Mouse (Mus musculus) heart, adult 2 months (tissue): ENCODE measurements around the gene Ppp1r11. TPM values are rescaled to one million over a fixed set of nuclear protein-coding genes. Genes with fewer than 3 reads are reported as not detected.

Source experiments
- DNase-seq, 2 experiments: peaks; one replicate each; pipeline ENCODE4 v3.0.0; 2021
- H3K27ac ChIP-seq: fragments of 200-600 bp; 2 replicates; pipeline ENCODE4 v1.8.1; 2022
- H3K27me3 ChIP-seq: fragments of 200-500 bp; 2 replicates; pipeline ENCODE4 v1.6.1; 2012; ENCODE audit warnings: mild to moderate bottlenecking, low read length, inconsistent platforms, mixed read lengths; ENCODE audit not compliant: control insufficient read depth, insufficient read depth
- H3K36me3 ChIP-seq: fragments of 200-500 bp; 2 replicates; pipeline ENCODE4 v1.6.1; 2012; ENCODE audit warnings: low read length, inconsistent platforms; ENCODE audit not compliant: control insufficient read depth, insufficient read depth
- H3K4me1 ChIP-seq: fragments of 200-500 bp; 2 replicates; pipeline ENCODE4 v1.6.1; 2011; ENCODE audit warnings: low read length; ENCODE audit not compliant: control insufficient read depth, insufficient read depth
- H3K4me3 ChIP-seq: fragments of 200-600 bp; 2 replicates; pipeline ENCODE4 v1.8.1; 2022
- H3K79me2 ChIP-seq: fragments of 200-500 bp; replicated peaks from 2 replicates; pipeline ENCODE4 v1.6.1; 2012; ENCODE audit warnings: mild to moderate bottlenecking, inconsistent platforms, low read length, moderate library complexity, mixed read lengths; ENCODE audit not compliant: control insufficient read depth, insufficient read depth
- H3K9ac ChIP-seq: fragments of 200-500 bp; 2 replicates; pipeline ENCODE4 v1.6.1; 2012; ENCODE audit warnings: low read depth, mild to moderate bottlenecking, control low read depth, inconsistent platforms, low read length, mixed read lengths
- CTCF ChIP-seq: fragments of 200-600 bp; IDR thresholded peaks from 2 replicates; pipeline ENCODE4 v1.8.1; 2022; ENCODE audit warnings: antibody characterized with exemption, mild to moderate bottlenecking, moderate library complexity
- EP300 ChIP-seq: fragments of 200-500 bp; IDR thresholded peaks from 2 replicates; pipeline ENCODE4 v1.6.1; 2011; ENCODE audit warnings: low read depth, low read length, control low read depth; ENCODE audit not compliant: insufficient read depth
- POLR2A ChIP-seq: fragments of 200-500 bp; IDR thresholded peaks from 2 replicates; pipeline ENCODE4 v1.6.1; 2011; ENCODE audit warnings: mild to moderate bottlenecking, low read depth, low read length, control low read depth; ENCODE audit not compliant: insufficient read depth
- WGBS: fragments of 180-500 bp; shearing (Covaris S2); methylation state at CpG from one replicate; pipeline ENCODE4 v1.1.7; 2018; 5-methylcytosine and 5-hydroxymethylcytosine counted together
- intact Hi-C: fragments of 180-260 bp; cut with DNase I; formaldehyde crosslinking; loops from one replicate; pipeline ENCODE4 v1.15.1; 2025
- polyA plus RNA-seq: library from polyadenylated mRNA; depleted of rRNA; stranded (reverse); fragments of >200 nt; gene quantifications from 2 replicates; pipeline ENCODE4 v1.2.3, GENCODE M21; 2012; rRNA removed
- total RNA-seq, 2 experiments: library from RNA; stranded (reverse); gene quantifications; 2 replicates each; pipeline ENCODE4 v1.2.3; 2021

Gene Ppp1r11
- total and polyA plus RNA-seq, 3 experiments = 56.8 to 108 (median 92.4) TPM

GRCm38 (mm10) chr17:36909802-36910201 lies 41.7 kb downstream of the Ppp1r11 start:
- no peak overlapping the region for H3K27ac ChIP-seq
- H3K79me2 ChIP-seq = no peaks in the 10 kb centered on the region
- no peaks in the 10 kb centered on the region for H3K27me3 ChIP-seq
- TF ChIP-seq POLR2A (no peak), CTCF (no peak), EP300 (no peak)
- H3K4me3 ChIP-seq = no peak overlapping the region
- no peak for DNase-seq
- 46% methylated on average over 4 of the region's 4 CpGs for WGBS
- intact Hi-C loops = no loop called here
- no peak overlapping the region for H3K9ac ChIP-seq
- no peaks in the 10 kb centered on the region for H3K4me1 ChIP-seq
- no peaks in the 10 kb centered on the region for H3K36me3 ChIP-seq

- no peak overlapping the region for H3K4me3 ChIP-seq
- H3K36me3 ChIP-seq = no peaks in the 10 kb centered on the region
- H3K79me2 ChIP-seq = no peaks in the 10 kb centered on the region
- H3K27me3 ChIP-seq = no peaks in the 10 kb centered on the region
- H3K9ac ChIP-seq = no peak overlapping the region
- TF ChIP-seq CTCF (no peak), EP300 (no peak), POLR2A (no peak)
- no peak overlapping the region for H3K27ac ChIP-seq
- intact Hi-C loops = no loop called here
- 30% methylated on average over 1 of the region's 1 CpGs for WGBS
- DNase-seq = no peak
- no peaks in the 10 kb centered on the region for H3K4me1 ChIP-seq
Measured at GRCm38 (mm10) chr17:36908235-36908634, 43.3 kb downstream of the Ppp1r11 start.

GRCm38 (mm10) chr17:36903651-36904050 lies 47.9 kb downstream of the Ppp1r11 start:
- Histone ChIP-seq H3K27ac (no peak overlapping the region), H3K27me3 (no peaks in the 10 kb centered on the region), H3K79me2 (no peaks in the 10 kb centered on the region), H3K4me1 (no peaks in the 10 kb centered on the region), H3K36me3 (no peaks in the 10 kb centered on the region), H3K9ac (no peak overlapping the region), H3K4me3 (no peak overlapping the region)
- DNase-seq = no peak
- intact Hi-C loops = no loop called here
- WGBS = 49% methylated on average over 3 of the region's 3 CpGs
- TF ChIP-seq POLR2A (no peak), CTCF (no peak), EP300 (no peak)

- Histone ChIP-seq H3K36me3 (no peaks in the 10 kb centered on the region), H3K9ac (no peak overlapping the region), H3K4me3 (no peak overlapping the region), H3K27ac (no peak overlapping the region), H3K27me3 (no peaks in the 10 kb centered on the region), H3K79me2 (no peaks in the 10 kb centered on the region), H3K4me1 (no peaks in the 10 kb centered on the region)
- intact Hi-C loops = no loop called here
- TF ChIP-seq CTCF (peak; percentile 47), POLR2A (no peak), EP300 (no peak)
- DNase-seq = no peak
- 25% methylated on average over 1 of the region's 1 CpGs for WGBS
Measured at GRCm38 (mm10) chr17:36900691-36901090, 50.9 kb downstream of the Ppp1r11 start.

GRCm38 (mm10) chr17:36900001-36900400 lies 51.5 kb downstream of the Ppp1r11 start:
- H3K4me3 ChIP-seq = no peak overlapping the region
- H3K79me2 ChIP-seq = no peaks in the 10 kb centered on the region
- intact Hi-C loops = no loop called here
- no peak for DNase-seq
- no peak overlapping the region for H3K9ac ChIP-seq
- H3K27ac ChIP-seq = no peak overlapping the region
- WGBS = 67% methylated on average over 5 of the region's 5 CpGs
- H3K36me3 ChIP-seq = no peaks in the 10 kb centered on the region
- no peaks in the 10 kb centered on the region for H3K4me1 ChIP-seq
- TF ChIP-seq CTCF (no peak), POLR2A (no peak), EP300 (no peak)
- H3K27me3 ChIP-seq = no peaks in the 10 kb centered on the region

GRCm38 (mm10) chr17:36899376-36899775 lies 52.2 kb downstream of the Ppp1r11 start:
- no peak overlapping the region for H3K27ac ChIP-seq
- intact Hi-C loops = no loop called here
- no peak overlapping the region for H3K4me3 ChIP-seq
- H3K27me3 ChIP-seq = no peaks in the 10 kb centered on the region
- no peak for TF ChIP-seq POLR2A
- TF ChIP-seq CTCF = no peak
- no peak for TF ChIP-seq EP300
- H3K9ac ChIP-seq = no peak overlapping the region
- H3K4me1 ChIP-seq = no peaks in the 10 kb centered on the region
- H3K36me3 ChIP-seq = no peaks in the 10 kb centered on the region
- H3K79me2 ChIP-seq = no peaks in the 10 kb centered on the region
- no peak for DNase-seq
- WGBS = 71% methylated on average over 4 of the region's 4 CpGs

Other genes starting within 250 kb of the Ppp1r11 start
- not detected for gene H2-M10.5, start 178.8 kb downstream of the Ppp1r11 start, total RNA-seq
- not detected in 2 replicates for gene H2-M10.5, start 178.8 kb downstream of the Ppp1r11 start, polyA plus RNA-seq
- not detected for gene H2-M10.6, start 139.6 kb downstream of the Ppp1r11 start, total RNA-seq
- not detected in 2 replicates for gene H2-M10.6, start 139.6 kb downstream of the Ppp1r11 start, polyA plus RNA-seq
- gene Trim26, start 114.6 kb downstream of the Ppp1r11 start, total RNA-seq = 10 to 100 TPM; 19.1 to 19.3 TPM
- 17.0 and 21.7 TPM in 2 replicates for gene Trim26, start 114.6 kb downstream of the Ppp1r11 start, polyA plus RNA-seq
- not detected for gene Trim15, start 84.5 kb downstream of the Ppp1r11 start, total RNA-seq
- gene Trim15, start 84.5 kb downstream of the Ppp1r11 start, polyA plus RNA-seq = 0.10 TPM in 1 of 2 replicates, not detected in the other
- 1 to 10 TPM in 1 of 2 experiments, under 1 TPM in 1; 0.13 to 2.1 TPM for gene Trim10, start 82.2 kb downstream of the Ppp1r11 start, total RNA-seq
- 0.92 TPM in 1 of 2 replicates, not detected in the other for gene Trim10, start 82.2 kb downstream of the Ppp1r11 start, polyA plus RNA-seq
- not detected for gene Trim40, start 61.6 kb downstream of the Ppp1r11 start, total RNA-seq
- not detected in 2 replicates for gene Trim40, start 61.6 kb downstream of the Ppp1r11 start, polyA plus RNA-seq
- not detected for gene Trim31, start 53.6 kb downstream of the Ppp1r11 start, total RNA-seq
- not detected in 2 replicates for gene Trim31, start 53.6 kb downstream of the Ppp1r11 start, polyA plus RNA-seq
- gene Rnf39, start 8.8 kb downstream of the Ppp1r11 start, total RNA-seq = under 1 TPM; 0.77 to 0.81 TPM
- 0.64 and 1.00 TPM in 2 replicates for gene Rnf39, start 8.8 kb downstream of the Ppp1r11 start, polyA plus RNA-seq
- gene Znrd1, start 6.8 kb upstream of the Ppp1r11 start, total RNA-seq = 10 to 100 TPM; 25.9 to 29.0 TPM
- gene Znrd1, start 6.8 kb upstream of the Ppp1r11 start, polyA plus RNA-seq = 19.8 and 26.2 TPM in 2 replicates
- 10 to 100 TPM; 14.1 to 18.2 TPM for gene Znrd1as, start 6.9 kb upstream of the Ppp1r11 start, total RNA-seq
- 4.0 and 8.8 TPM in 2 replicates for gene Znrd1as, start 6.9 kb upstream of the Ppp1r11 start, polyA plus RNA-seq
- gene 2410137M14Rik, start 29.5 kb upstream of the Ppp1r11 start, total RNA-seq = under 1 TPM; 0.27 to 0.63 TPM
- gene 2410137M14Rik, start 29.5 kb upstream of the Ppp1r11 start, polyA plus RNA-seq = 0.41 and 0.61 TPM in 2 replicates
- gene H2-M5, start 37.8 kb upstream of the Ppp1r11 start, total RNA-seq = under 1 TPM; 0.41 to 0.63 TPM
- 0.14 and 0.35 TPM in 2 replicates for gene H2-M5, start 37.8 kb upstream of the Ppp1r11 start, polyA plus RNA-seq
- 1 to 10 TPM in 1 of 2 experiments, under 1 TPM in 1; 0.94 to 1.4 TPM for gene Zfp57, start 49.4 kb upstream of the Ppp1r11 start, total RNA-seq
- gene Zfp57, start 49.4 kb upstream of the Ppp1r11 start, polyA plus RNA-seq = 2.3 and 4.3 TPM in 2 replicates
- not detected for gene Mog, start 71.7 kb upstream of the Ppp1r11 start, total RNA-seq
- 0.09 TPM in 1 of 2 replicates, not detected in the other for gene Mog, start 71.7 kb upstream of the Ppp1r11 start, polyA plus RNA-seq
- 1 to 10 TPM; 6.5 to 6.7 TPM for gene Gabbr1, start 94.2 kb upstream of the Ppp1r11 start, total RNA-seq
- gene Gabbr1, start 94.2 kb upstream of the Ppp1r11 start, polyA plus RNA-seq = 15.5 and 17.4 TPM in 2 replicates
- not detected for gene Olfr90, start 136.8 kb upstream of the Ppp1r11 start, total RNA-seq
- gene Olfr90, start 136.8 kb upstream of the Ppp1r11 start, polyA plus RNA-seq = not detected in 2 replicates
- not detected for gene Olfr91, start 146.5 kb upstream of the Ppp1r11 start, total RNA-seq
- gene Olfr91, start 146.5 kb upstream of the Ppp1r11 start, polyA plus RNA-seq = not detected in 2 replicates
- not detected for gene Olfr92, start 168.3 kb upstream of the Ppp1r11 start, total RNA-seq
- gene Olfr92, start 168.3 kb upstream of the Ppp1r11 start, polyA plus RNA-seq = not detected in 2 replicates
- not detected for gene Olfr93, start 209.8 kb upstream of the Ppp1r11 start, total RNA-seq
- gene Olfr93, start 209.8 kb upstream of the Ppp1r11 start, polyA plus RNA-seq = not detected in 2 replicates
- gene Ubd, start 242.2 kb upstream of the Ppp1r11 start, total RNA-seq = not detected
- 0.12 TPM in 1 of 2 replicates, not detected in the other for gene Ubd, start 242.2 kb upstream of the Ppp1r11 start, polyA plus RNA-seq
- gene Olfr94, start 249.3 kb upstream of the Ppp1r11 start, total RNA-seq = not detected
- gene Olfr94, start 249.3 kb upstream of the Ppp1r11 start, polyA plus RNA-seq = not detected in 2 replicates